ENCODE assay signal across 11 mouse cellular contexts in the genomic region with DNA sequence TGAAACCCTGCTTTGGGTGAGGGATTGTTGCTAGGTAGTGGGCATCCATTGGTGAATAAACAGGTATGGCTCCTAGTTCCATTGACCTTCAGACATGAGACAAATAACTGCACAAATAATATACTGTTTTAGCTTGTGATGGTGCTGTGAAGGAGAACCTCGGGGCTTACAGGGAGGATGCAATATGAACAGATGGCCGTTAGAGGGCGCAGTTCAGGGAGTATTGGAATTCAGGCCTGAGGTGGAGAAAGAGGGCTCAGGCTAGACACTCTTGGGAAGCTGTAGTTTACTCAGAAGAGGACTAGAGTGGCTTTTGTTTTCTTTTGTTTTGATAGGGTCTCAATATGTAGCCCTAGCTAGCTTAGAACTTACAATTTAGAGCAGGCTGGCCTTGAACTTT. TPM values are rescaled to one million over a fixed set of nuclear protein-coding genes. Genes with fewer than 3 reads are reported as not detected.
DNase-seq lines count a peak whose midpoint lies in the region; ATAC-seq and TF ChIP-seq lines count a peak whose summit lies in the region.
"Had no signal": no experiment of that assay in that cellular context is flagged by ENCODE, and none has a peak within 500 bp of the region (broad histone marks: within the 10 kb centered on the region; RNA-seq: fewer than 3 reads in every experiment).

No protein-coding gene starts in this region.

- H3K36me3 ChIP-seq in intestine, postnatal 0 days (ENCODE audit: control insufficient read depth, insufficient read depth): no peaks in the 10 kb centered on the region
- no peaks in the 10 kb centered on the region for H3K36me3 ChIP-seq in intestine, embryonic 16.5 days (ENCODE audit: control insufficient read depth, insufficient read depth, low read length)
- H3K36me3 ChIP-seq in neural tube, embryonic 15.5 days: no peaks in the 10 kb centered on the region
- H3K36me3 ChIP-seq: embryonic facial prominence, embryonic 15.5 days; limb, embryonic 12.5 days had no signal

- no peak overlapping the region for H3K9ac ChIP-seq in intestine, postnatal 0 days (ENCODE audit: low read depth, low read length)
- no peak overlapping the region for H3K9ac ChIP-seq in intestine, embryonic 16.5 days (ENCODE audit: low read depth, low read length)
- H3K9ac ChIP-seq in neural tube, embryonic 15.5 days (replicated peaks): no peak overlapping the region
- H3K9ac ChIP-seq: embryonic facial prominence, embryonic 15.5 days; limb, embryonic 12.5 days had no signal

- TF ChIP-seq CTCF in intestine, postnatal 0 days (IDR thresholded peaks at IDR 0.05; ENCODE audit: low read depth): peak; percentile 61
- TF ChIP-seq CTCF in brain, embryonic 14.5 days (IDR thresholded peaks at IDR 0.05; ENCODE audit: borderline replicate concordance, extremely low read depth, insufficient read depth, insufficient read length): peak; percentile 32; the same call in 1 of the 2 replicates

- H3K9me3 ChIP-seq in intestine, postnatal 0 days (ENCODE audit: control insufficient read depth): no peaks in the 10 kb centered on the region
- no peaks in the 10 kb centered on the region for H3K9me3 ChIP-seq in intestine, embryonic 16.5 days (ENCODE audit: control insufficient read depth, low read length)
- H3K9me3 ChIP-seq in neural tube, embryonic 15.5 days (replicated peaks): no peaks in the 10 kb centered on the region
- H3K9me3 ChIP-seq: embryonic facial prominence, embryonic 15.5 days; limb, embryonic 12.5 days had no signal

- no peak overlapping the region for H3K27ac ChIP-seq in intestine, postnatal 0 days (ENCODE audit: low read depth, low read length)
- H3K27ac ChIP-seq in intestine, embryonic 16.5 days (ENCODE audit: low read length): no peak overlapping the region
- no peak overlapping the region for H3K27ac ChIP-seq in neural tube, embryonic 15.5 days (replicated peaks)
- H3K27ac ChIP-seq: embryonic facial prominence, embryonic 15.5 days; limb, embryonic 12.5 days had no signal

- peak; percentile 40 for DNase-seq in thymus, postnatal 4 days
- DNase-seq in thymus, postnatal 10 days (ENCODE audit: low spot score in 2 of 2): no peak
- no peak for DNase-seq in brain, embryonic 14.5 days (ENCODE audit: low read depth)
- no peak for DNase-seq in cerebellum, adult 9-10 months
- no peak for DNase-seq in adipocyte (ENCODE audit: low spot score)
- DNase-seq: kidney, postnatal 25 days had no signal

- no peak for TF ChIP-seq POLR2A in brain, embryonic 14.5 days (IDR thresholded peaks at IDR 0.05; ENCODE audit: borderline replicate concordance, extremely low read depth, insufficient read depth, insufficient read length, poor library complexity, severe bottlenecking)

- H3K4me1 ChIP-seq in intestine, postnatal 0 days (replicated peaks; ENCODE audit: control insufficient read depth, insufficient read depth, low read length): no peaks in the 10 kb centered on the region
- no peaks in the 10 kb centered on the region for H3K4me1 ChIP-seq in intestine, embryonic 16.5 days (ENCODE audit: control insufficient read depth, insufficient read depth, low read length)
- no peaks in the 10 kb centered on the region for H3K4me1 ChIP-seq in neural tube, embryonic 15.5 days
- H3K4me1 ChIP-seq: embryonic facial prominence, embryonic 15.5 days had no signal

- no peaks in the 10 kb centered on the region for H3K27me3 ChIP-seq in intestine, postnatal 0 days (replicated peaks; ENCODE audit: control insufficient read depth, insufficient read depth, low read length)
- no peaks in the 10 kb centered on the region for H3K27me3 ChIP-seq in intestine, embryonic 16.5 days (replicated peaks; ENCODE audit: control insufficient read depth, insufficient read depth, low read length)
- H3K27me3 ChIP-seq in neural tube, embryonic 15.5 days (replicated peaks): no peaks in the 10 kb centered on the region
- H3K27me3 ChIP-seq: embryonic facial prominence, embryonic 15.5 days; limb, embryonic 12.5 days had no signal

- 36% methylated on average over 3 of the region's 3 CpGs for WGBS in intestine, postnatal 0 days
- WGBS in intestine, embryonic 16.5 days: 39% methylated on average over 3 of the region's 3 CpGs
- 36% methylated on average over 3 of the region's 3 CpGs for WGBS in neural tube, embryonic 15.5 days

- no peak overlapping the region for H3K4me3 ChIP-seq in intestine, postnatal 0 days (ENCODE audit: low read depth, low read length)
- no peak overlapping the region for H3K4me3 ChIP-seq in intestine, embryonic 16.5 days (ENCODE audit: low read length)
- no peak overlapping the region for H3K4me3 ChIP-seq in neural tube, embryonic 15.5 days (replicated peaks)
- H3K4me3 ChIP-seq: embryonic facial prominence, embryonic 15.5 days; limb, embryonic 12.5 days had no signal

- no peak for ATAC-seq in intestine, postnatal 0 days
- ATAC-seq in intestine, embryonic 16.5 days: no peak
- ATAC-seq in neural tube, embryonic 15.5 days (ENCODE audit: low FRiP score): no peak

- no peak overlapping the region for H3K4me2 ChIP-seq in intestine, postnatal 0 days (replicated peaks; ENCODE audit: low read depth)
- H3K4me2 ChIP-seq in intestine, embryonic 16.5 days (ENCODE audit: low read depth, low read length): no peak overlapping the region
- no peak overlapping the region for H3K4me2 ChIP-seq in neural tube, embryonic 15.5 days
- H3K4me2 ChIP-seq: embryonic facial prominence, embryonic 15.5 days; limb, embryonic 12.5 days had no signal

RNA-seq across cellular contexts. Expression of a gene that starts 30.8 kb away (rescaled TPM):
- polyA plus RNA-seq in intestine, postnatal 0 days (2015; fragmentation: Nextera tagmentation; extraction: Ambion mirVana): 9.3 and 9.7 TPM in 2 replicates
- polyA plus RNA-seq in intestine, embryonic 16.5 days (2015; fragmentation: Nextera tagmentation; extraction: Ambion mirVana): 17.7 and 20.6 TPM in 2 replicates
- 8.9 and 12.7 TPM in 2 replicates for polyA plus RNA-seq in brain, embryonic 14.5 days (2012; rRNA removed)
- 18.1 and 18.7 TPM in 2 replicates for polyA plus RNA-seq in neural tube, embryonic 15.5 days (2015; fragmentation: Nextera tagmentation; extraction: Ambion mirVana)

RNA-seq across cellular contexts. Expression of a gene that starts 47.8 kb away (rescaled TPM):
- 350 and 389 TPM in 2 replicates for polyA plus RNA-seq in intestine, postnatal 0 days (2015; fragmentation: Nextera tagmentation; extraction: Ambion mirVana)
- 622 and 672 TPM in 2 replicates for polyA plus RNA-seq in intestine, embryonic 16.5 days (2015; fragmentation: Nextera tagmentation; extraction: Ambion mirVana)
- polyA plus RNA-seq in brain, embryonic 14.5 days (2012; rRNA removed): 1,052 and 1,195 TPM in 2 replicates
- polyA plus RNA-seq in neural tube, embryonic 15.5 days (2015; fragmentation: Nextera tagmentation; extraction: Ambion mirVana): 338 and 471 TPM in 2 replicates
